Mouse (Mus musculus) heart, adult 8-10 months (tissue): ENCODE data around the gene Oas1c. TPM values are rescaled to one million over a fixed set of nuclear protein-coding genes. Genes with fewer than 3 reads are reported as not detected.
A peak's percentile ranks its signal among the peaks of the same experiment; 100 is the strongest.

Source experiments
- DNase-seq: peaks from one replicate; pipeline ENCODE4 v3.0.0; 2022; ENCODE audit warnings: low spot score
- microRNA-seq: library from miRNA; unstranded; fragments of <30 nt; microRNA quantifications from one replicate; pipeline ENCODE4 v1.2.0, GENCODE M21; 2022
- total RNA-seq, 4 experiments: library from RNA; stranded (reverse); gene quantifications; 2 replicates each; pipeline ENCODE4 v1.2.4; 2022

Gene Oas1c
- total RNA-seq, 4 experiments from 2014 or later: 0.22 to 0.52 (median 0.30) TPM

- no peak for DNase-seq
These were observed 30.7 kb downstream of the Oas1c start for GRCm38 (mm10) chr5:120781646-120782045.

DNA sequence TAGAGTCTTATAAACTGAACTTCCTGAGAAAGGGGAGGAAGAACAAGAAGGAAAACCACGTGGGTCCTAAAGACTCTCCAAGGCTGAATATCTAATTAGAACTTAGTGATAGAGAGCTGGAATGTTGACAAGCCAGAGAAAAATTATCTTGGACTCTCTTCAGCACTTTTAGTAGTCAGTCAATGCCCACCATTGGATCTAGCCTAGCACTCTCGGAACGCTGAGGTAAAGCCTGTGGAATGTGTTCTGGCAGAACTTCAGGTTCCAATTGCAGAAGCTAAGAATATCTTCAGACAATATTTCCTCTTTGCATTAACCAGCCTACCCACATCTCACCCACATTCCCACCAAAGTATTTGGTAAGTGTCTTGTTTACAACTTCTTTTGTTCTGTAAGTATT, 32.4 kb downstream of the Oas1c start:
- DNase-seq: peak; percentile 39

GRCm38 (mm10) chr5:120778941-120779340, 33.4 kb downstream of the Oas1c start:
- DNase-seq: no peak

GRCm38 (mm10) chr5:120777478-120777877, 34.8 kb downstream of the Oas1c start, which contains the start of gene Oas3:
Gene Oas3 (minus strand): TSS chr5:120777661.
- no peak for DNase-seq

DNA sequence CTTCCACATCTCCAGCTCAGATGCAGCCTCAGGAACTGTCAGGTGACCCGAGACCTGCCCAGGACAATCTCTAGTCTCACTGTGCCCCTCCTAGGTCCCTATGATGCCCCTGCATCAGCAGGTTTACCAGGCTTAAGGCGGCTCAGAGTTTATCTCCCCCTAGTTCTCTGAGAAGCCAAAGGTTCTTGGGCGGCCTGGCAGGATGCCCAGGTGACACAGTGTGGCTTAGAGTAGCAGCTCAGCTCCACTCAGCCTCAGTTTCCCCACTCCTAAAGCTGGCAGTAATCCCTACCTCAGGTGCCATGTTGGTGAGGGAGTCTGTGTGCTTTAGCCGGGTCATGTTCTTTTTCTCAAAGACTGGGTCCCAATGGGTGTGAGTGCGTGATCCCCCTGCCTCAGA, 35.5 kb downstream of the Oas1c start:
- DNase-seq: no peak

DNA sequence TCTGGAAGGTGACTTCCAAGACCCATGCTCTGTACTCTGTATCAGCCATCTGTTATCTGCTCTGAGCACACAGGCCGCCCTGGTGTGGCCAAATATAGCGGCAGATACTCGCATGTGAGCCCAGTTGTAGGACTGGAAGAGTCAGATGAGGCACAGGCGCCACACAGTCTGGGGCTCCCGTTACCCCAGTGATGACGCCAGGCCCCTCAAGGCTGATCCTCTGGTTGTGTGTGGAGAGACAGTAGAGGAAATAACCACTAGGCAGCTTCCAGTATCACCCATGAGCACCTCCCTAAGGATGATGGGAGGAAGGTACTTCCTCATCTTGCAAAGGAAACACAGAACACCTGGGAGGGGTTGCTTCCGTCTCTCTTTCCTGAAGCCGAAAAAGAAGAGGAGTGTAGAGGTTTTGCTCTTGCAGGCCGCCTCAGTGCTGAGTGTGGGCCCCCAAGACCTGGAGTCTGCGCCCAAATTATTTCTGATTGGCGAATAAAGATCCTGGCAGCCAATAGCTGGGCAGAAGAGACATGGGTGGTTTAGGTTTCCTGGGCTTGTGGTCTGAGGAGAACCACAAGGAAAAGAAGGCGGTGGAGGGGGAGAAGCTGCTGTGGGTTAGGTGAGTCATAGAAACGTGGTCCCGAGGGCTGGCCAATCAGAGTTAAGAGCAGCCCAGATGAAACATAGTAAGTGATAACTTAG, 36.9 kb downstream of the Oas1c start:
- DNase-seq: no peak

DNA sequence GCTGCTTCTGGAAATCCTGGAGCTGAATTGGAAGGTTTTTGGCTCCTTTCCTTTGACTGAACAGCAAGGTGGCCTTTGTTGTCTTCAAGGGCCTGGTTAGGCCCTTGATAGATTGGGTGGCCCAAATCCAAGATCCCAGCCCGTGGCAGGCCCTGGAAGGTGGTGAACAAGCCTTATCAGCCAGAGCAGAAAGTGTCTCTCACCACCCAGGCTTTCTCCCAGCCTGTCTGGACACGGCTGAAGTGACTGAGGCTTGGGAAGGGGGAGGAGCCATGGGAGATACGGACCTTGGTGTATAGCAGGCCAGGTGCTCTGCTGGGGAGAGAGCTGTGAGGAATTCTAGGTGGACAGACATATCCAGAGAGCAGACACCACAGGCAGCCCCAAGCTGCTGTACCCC, 42.9 kb downstream of the Oas1c start:
- no peak for DNase-seq

- DNase-seq: no peak
These were observed 47.3 kb downstream of the Oas1c start for GRCm38 (mm10) chr5:120765010-120765409.

DNA sequence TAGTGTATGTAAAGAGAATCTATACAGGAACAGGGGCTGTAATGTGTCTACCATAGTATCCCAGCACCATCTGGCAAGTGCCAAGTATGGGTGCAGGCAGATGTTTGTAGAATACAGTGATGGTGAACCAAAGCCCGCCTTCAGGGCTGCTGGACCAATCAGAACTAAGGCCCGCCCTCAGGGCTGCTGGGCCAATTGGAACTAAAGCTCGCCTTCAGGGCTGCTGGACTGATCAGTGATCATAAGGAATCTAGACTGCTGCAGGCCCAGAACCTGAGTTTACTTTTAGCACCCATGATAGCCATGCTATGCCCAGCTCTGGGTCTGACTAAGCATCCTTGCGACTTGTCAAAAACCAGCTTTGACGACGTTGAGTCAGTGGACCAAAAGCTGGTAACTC, 50.4 kb downstream of the Oas1c start:
- no peak for DNase-seq

GRCm38 (mm10) chr5:120754215-120754614, 58.1 kb downstream of the Oas1c start:
- no peak for DNase-seq

- DNase-seq: no peak
These were observed 59.5 kb downstream of the Oas1c start for GRCm38 (mm10) chr5:120752786-120753185.

DNA sequence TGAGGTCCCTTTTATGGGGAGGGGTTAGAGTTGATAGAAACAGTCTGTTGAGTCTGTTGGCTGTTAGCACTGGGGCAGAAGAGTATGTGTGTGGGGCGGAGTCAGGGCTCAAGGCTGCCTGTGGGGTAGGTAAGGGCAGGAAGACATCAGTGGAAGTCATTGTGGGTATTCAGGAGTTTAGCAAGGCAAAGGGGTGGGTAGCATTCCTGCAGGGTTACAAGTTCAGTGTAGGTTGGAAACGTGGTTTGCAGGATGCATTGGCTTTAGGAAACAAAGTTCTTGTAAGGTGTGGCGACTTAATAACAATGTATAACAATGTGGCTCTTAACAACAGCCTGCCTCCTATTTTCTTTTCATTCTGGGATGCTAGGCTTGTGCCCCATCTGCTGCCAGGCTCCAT, 61.1 kb downstream of the Oas1c start:
- no peak for DNase-seq

Small RNAs within 50 kb of the gene (microRNA-seq; reads per million reads assigned to microRNA genes)
- gene Gm22907: not detected

Other genes starting within 250 kb of the Oas1c start
- gene Tpcn1, start 223.8 kb downstream of the Oas1c start, total RNA-seq: 10 to 100 TPM; 34.8 to 36.7 (median 36.3) TPM
- under 1 TPM in 2 of 4 experiments, not detected in 2; 0.14 to 0.22 TPM for gene Iqcd, start 223.5 kb downstream of the Oas1c start, total RNA-seq
- gene Rita1, start 199.9 kb downstream of the Oas1c start, total RNA-seq: 10 to 100 TPM; 14.3 to 17.9 (median 15.3) TPM
- 10 to 100 TPM; 21.0 to 24.7 (median 23.0) TPM for gene Ddx54, start 199.8 kb downstream of the Oas1c start, total RNA-seq
- gene Cfap73, start 178.3 kb downstream of the Oas1c start, total RNA-seq: not detected
- gene Rasal1, start 163.7 kb downstream of the Oas1c start, total RNA-seq: under 1 TPM in 3 of 4 experiments, not detected in 1; 0.44 to 0.79 (median 0.46) TPM
- gene Dtx1, start 100.6 kb downstream of the Oas1c start, total RNA-seq: 1 to 10 TPM; 1.7 to 2.0 (median 1.9) TPM
- 1 to 10 TPM in 1 of 4 experiments, under 1 TPM in 3; 0.62 to 1.0 (median 0.83) TPM for gene Oas2, start 62.7 kb downstream of the Oas1c start, total RNA-seq
- gene Oas3, start 34.9 kb downstream of the Oas1c start, total RNA-seq: under 1 TPM in 2 of 4 experiments, not detected in 2; 0.16 to 0.26 TPM
- gene Oas1e, start 17.0 kb downstream of the Oas1c start, total RNA-seq: not detected
- gene Oas1f, start 34.9 kb upstream of the Oas1c start, total RNA-seq: not detected
- not detected for gene Oas1h, start 48.9 kb upstream of the Oas1c start, total RNA-seq
- under 1 TPM in 1 of 4 experiments, not detected in 3; 0.43 TPM for gene Oas1g, start 75.1 kb upstream of the Oas1c start, total RNA-seq
- under 1 TPM; 0.24 to 0.46 (median 0.34) TPM for gene Oas1a, start 95.0 kb upstream of the Oas1c start, total RNA-seq
- not detected for gene Oas1d, start 102.0 kb upstream of the Oas1c start, total RNA-seq
- under 1 TPM in 2 of 4 experiments, not detected in 2; 0.06 to 0.12 TPM for gene Rph3a, start 197.6 kb upstream of the Oas1c start, total RNA-seq